Mouse (Mus musculus): ENCODE measurements at regions not wholly inside any gene's neighbourhood (a gene's known extent, or its start where the extent isn't known, plus 50 kb on each side); places are given as distances from the start of the nearest gene placed in this dataset.

DNA sequence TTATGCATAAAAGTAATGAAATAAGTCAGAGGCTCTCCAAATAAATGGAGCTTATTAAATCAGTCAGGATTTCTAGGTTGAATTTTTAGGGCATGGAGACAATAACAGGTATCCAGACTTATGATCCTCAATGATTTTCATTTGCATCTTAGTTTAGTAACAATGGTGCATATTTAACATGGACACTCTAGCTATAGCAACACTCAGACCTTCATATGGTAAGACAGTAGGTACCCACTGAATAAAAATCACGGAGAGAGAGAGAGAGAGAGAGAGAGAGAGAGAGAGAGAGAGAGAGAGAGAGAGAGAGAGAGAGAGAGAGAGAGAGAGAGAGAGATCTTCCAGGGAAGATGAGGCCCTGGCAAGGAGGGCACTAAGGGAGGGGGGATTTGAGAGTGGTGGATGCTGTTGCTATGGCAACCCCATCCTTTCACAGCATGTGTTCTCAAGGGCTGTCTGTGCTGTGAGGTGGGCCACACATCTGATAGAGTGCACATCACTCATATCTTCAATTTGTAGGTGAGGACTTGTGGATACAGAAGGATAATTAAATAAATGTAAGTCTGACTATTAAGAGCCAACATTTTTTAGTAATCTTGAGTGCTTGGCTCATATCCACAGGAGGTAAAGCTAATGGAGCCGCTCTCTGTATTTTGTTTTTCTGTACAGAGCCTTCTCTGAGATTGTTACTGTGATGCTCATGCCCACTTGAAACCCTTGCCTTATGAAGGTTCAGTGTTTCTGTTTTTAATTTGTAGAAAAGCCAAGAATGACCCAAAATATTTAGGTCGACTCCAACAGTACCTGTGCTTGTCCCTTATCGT lies 227.7 kb downstream of the Otor start:
- DNase-seq (ENCODE audit: inconsistent ontology term): no peak

DNA sequence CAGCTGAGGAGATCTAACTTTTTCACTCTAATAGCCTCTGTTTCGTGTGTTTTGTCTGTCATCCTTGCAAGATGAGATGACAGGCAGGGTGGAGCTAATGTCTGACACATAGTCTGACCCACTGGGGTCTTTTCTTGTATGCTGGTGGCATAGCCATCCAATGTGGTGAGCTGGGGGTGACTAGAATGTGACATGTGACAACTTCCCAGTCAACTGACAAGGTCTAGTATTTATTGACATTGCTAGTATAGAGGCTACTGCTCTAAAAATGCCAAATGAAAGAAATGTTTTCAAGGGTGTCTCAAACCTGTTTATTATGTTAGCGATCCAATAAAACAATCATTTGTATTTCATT lies 228.3 kb downstream of the Otor start:
- DNase-seq (ENCODE audit: inconsistent ontology term): no peak

DNA sequence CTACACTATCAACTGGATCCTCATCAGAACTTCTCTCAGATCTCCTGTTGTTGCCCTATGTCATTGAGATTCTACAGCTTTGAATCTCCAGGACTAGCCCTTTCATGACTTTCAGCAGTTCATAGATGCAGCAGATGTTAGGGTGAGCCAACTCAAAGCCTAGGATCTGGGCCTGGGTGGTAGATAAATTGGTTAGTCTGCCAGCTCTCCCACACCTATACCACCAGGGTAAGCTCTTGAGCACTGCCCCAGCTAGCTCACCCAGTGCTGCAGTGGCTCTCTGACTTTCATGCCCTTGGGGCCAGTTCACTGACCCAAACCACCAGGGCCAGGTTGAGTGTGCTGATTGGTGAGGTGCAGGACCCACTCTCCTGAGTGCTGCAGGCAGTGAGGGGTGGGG lies 220.5 kb upstream of the Pcsk2 start:
- DNase-seq (ENCODE audit: inconsistent ontology term): no peak

DNA sequence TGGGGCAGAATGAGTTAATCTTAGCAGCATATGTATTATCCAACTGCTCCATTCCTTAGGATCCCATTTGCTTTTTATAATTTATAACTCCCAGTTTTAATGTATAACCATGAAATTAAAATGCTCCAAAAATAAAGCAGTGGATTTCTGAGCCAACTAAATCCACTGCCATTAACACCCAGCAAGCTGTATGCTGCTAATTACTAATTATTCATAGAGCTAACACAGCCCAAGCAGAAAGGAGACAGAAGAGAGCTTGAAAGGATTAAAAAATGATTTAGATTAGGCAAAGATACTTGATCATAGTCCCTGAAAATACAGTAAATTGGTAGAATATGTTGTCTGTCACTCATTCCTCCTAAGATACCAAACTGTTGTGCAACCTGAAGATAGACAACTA lies 213.9 kb upstream of the Pcsk2 start:
- DNase-seq (ENCODE audit: inconsistent ontology term): no peak

DNA sequence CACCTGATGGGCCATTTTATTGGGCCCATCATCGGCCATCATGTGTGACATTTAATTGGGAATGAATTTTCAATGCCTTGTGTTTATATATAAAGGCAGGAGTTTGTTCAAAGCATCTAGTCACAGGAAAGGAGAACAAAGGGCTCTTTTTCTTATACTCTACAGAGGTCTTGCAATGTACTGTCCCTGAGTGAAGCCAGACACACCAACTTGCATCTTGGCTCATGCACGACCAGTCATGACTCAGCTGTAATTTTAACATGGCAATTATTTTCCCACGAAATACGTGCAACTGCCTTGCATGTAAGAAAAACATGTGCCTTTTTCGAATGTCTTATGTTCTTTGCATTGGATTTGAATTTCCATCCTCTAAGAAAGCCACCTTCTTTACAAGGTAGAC lies 205.6 kb upstream of the Pcsk2 start:
- no peak for DNase-seq (ENCODE audit: inconsistent ontology term)

DNA sequence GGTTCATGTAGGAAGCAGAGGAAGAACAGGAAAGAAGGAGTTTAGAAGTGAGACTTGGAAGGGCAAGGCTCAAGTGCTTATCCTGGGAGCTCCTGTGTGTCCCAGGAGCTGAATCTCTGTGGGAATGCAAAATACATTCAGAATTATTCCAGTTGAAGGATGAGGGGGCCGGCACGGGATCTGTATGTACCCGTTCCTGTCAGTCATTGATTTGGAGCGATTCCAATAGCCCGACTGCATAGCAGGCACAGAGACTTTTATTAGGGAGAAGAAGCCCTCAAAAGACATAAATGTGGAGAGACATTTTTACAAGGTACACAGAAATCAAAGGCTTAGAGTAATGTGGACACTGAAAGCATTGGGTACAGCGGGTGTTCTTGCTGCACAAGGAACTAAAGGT lies 181.8 kb upstream of the Pcsk2 start:
- DNase-seq (ENCODE audit: inconsistent ontology term): no peak

DNA sequence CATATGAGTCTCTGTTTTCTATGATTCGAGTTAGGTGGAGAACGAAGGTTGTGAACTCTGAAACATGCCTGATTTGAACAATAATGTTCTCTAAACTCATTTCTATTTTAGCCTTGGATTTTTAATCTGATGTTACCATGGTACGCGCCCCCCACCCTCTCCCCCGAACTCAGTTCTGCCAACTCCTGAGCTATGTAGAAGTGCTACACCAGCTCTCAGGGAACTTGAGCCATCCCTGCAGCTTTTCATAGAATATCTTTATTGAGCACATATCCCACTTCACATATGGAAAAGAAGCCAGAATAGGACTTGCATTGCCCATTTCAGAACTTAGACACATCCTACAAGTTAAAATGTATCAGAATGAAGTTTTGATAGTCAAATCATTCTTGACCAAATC lies 180.0 kb upstream of the Pcsk2 start:
- no peak for DNase-seq (ENCODE audit: inconsistent ontology term)
